Mouse (Mus musculus) left cerebral cortex, adult 11 months (tissue): ENCODE data around the gene St3gal2.
A peak's percentile ranks its signal among the peaks of the same experiment; 100 is the strongest.
"Not testable (repeated sequence)": the region's sequence is repeated elsewhere in the genome, so short reads cannot be mapped to it uniquely, and the experiment has no call there.

ENCODE experiments used
- DNase-seq: peaks from one replicate; pipeline ENCODE4 v3.0.0; 2022; ENCODE audit warnings: low spot score

The St3gal2 gene

DNA sequence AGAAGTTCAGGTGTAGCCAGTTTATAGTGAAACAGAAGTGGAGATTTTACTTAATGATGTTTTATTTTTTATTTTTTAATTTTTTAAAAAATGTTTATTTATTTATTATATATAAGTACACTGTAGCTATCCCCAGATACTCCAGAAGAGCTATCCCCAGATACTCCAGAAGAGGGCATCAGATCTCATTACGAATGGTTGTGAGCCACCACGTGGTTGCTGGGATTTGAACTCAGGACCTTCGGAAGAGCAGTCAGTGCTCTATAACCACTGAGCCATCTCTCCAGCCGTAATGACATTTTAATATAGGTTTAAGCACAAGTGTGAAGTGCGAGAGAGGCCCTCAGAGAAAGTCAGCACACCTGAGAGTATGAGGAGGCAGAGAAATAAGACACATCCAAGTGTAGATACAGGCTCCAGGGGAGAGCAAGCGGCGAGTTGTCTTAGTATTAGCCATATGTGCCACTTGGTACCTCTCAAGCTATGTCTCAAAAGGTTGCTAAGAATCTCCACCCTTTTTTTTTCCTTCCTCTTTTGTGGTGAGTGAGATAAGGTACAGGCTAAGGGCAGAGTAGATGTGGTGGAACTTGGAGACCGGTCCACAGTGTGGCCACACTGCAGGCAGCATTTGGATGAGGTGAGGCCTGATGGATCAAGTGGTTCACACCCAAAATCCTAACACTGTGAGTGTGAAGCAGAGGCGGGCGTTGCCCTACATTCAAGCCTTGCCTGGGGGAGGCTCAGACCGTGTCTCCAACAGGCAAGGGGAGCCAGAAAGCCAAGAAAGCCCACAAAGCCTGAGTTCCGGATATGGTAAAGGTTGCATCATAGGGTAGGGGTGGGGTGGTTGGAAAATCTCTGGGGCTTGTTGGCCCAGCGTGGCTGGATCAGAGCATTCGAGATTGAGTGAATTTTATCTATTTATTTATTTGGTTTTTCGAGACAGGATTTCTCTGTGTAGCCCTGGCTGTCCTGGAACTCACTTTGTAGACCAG is 7.8 kb upstream of the St3gal2 start:
- no peak for DNase-seq

DNA sequence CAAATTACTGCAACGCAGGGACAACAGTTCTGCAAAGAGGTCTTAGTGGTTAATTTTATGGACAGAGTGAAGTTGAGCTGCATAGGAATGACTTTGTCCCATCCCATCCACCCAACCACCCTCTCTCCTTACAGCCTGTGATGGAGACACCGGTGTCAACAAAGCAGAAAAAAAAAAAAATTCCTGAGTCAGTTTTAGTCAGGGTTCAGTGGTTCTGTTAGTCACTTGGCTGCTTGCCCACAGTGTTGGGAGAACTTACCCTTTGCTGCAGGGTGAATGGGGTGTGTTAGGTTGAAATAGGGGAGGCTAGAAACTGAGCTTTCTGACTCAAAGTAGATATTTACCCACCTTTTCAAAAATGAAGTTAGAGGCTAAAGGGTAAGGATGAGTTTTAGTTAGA is 2.3 kb upstream of the St3gal2 start:
- DNase-seq: no peak

DNA sequence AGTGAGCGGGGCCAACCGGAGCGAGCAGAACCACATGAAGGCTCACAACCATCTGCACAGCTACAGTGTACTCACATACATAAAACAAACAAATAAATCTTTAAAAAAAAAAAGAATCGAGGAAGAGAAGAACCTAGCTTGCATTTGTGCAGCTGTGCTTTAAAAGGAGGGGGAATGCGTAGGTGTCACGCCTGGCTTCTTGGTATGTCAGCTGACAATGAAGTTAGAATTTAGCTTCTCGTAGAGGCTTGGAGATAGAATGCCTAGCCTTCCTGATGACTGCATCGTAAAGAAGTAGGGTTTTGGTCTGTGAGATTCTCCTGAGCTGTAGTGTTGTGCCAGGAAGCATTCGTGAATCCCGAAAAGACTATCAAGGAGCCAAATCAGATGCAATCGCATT is 1.7 kb upstream of the St3gal2 start:
- no peak for DNase-seq

DNA sequence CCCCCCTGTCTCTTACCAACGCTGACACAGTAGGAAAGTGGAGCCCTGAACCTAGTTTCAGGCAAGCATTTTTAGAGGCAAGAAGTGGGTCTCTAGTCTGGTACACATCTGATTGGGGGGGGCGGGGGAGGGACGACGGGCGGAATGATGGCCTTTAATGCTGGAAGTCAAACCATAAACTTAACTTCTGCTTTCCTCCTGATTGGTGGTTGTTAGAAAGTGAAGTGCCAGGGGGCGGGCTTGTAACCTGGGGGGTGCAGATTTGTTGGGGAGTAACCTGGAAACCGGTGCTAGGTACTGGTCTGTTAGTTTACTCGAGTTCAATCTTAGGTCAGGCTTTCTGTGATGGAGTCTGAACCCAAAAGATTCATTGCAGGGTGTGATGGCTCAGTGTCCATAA is 1.3 kb upstream of the St3gal2 start:
- no peak for DNase-seq

DNA sequence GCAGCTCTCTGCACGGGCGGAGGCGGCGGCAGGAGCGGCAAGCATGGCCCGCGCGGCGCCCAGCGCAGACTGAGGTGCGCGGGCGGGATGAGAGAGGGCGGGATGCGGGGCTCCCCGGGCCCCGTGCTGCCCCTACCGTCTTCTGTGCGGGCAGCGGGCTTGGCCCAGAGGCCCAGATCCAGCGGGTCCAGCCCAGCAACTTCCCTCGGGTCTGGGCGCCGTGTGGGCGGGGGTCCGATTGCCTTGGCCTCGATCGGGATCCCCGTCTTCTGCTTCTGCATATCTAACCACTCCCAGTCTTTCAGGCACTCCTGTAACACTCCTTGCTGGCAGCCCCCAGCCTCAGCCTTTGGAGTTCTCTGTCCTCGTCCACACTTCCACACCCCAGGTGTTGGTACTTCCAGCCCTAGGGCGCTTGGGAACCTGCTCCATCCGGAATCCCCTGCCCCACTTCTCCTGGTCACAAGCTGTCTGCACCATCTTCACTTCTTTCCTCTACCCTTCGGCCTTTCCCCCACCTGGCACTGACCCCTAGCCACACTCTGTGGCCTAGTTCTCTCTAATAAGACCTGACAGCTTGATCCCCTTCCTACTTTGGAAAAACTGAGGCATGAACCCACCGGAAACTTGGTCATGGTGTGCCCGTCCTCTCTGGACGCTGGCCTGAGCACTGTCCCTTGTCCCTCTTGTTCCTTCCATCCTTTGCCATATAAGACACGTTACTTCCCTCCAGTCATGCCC is 480 bp downstream of the St3gal2 start:
- DNase-seq: no peak

DNA sequence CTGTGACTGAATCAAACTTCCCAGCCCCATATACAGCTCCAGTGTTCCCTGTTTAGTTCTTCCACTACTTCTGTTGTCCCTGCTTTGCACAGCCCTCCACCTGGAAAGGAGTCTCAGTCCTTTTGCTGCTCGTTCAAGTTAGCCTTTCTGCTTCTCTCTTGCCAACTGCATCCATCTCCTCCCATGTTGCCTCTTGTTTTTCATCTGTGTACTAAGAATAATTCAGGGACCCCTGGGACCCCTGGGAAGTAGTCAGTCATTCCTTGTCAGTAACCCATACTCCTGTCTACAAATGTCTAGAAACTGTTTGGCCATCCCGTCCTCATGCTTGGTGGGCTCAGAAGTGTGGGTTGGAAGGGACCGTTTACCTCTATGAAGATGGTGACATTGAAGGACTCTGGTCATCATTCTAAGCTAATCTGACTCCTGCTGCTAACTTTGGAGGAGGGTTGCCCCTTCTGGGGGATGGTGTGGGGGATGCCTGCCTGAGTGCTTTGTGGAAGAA is 1.1 kb downstream of the St3gal2 start:
- DNase-seq: no peak

DNA sequence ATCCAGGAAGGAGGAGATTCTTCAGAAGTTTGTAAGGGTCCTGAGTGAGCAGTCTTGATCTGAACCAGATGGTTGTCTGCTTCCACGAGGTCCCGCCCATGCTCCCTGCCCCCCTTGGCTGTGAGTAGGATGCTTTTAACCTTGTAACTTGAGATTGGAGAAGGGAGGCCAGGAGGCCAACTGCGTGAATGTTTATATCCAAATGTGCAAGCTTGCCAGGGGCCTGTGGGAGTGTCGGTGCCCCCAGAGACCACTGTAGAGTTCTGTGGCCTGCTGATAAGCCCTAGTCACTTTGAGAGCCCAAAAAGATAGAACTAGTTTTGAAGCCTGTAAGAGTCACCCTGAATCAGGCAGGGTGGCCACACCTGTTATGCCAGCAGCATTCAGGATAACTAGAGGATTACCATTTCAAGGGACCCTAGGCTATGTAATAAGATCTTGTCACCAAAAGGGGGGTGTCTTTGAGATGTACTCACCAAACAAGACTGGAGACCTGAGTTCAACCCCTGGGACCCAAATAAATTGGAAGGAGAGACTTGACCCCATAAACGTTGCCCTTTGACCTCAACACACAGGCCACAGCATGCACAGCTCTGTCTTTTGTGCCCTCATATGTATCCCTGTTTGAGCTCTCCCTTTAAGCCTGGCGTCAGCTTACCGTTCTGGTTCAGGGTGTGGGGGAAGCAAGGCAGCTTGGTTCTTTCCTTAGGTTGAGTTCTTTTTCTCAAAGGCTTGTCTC is 1.9 kb downstream of the St3gal2 start:
- no peak for DNase-seq

DNA sequence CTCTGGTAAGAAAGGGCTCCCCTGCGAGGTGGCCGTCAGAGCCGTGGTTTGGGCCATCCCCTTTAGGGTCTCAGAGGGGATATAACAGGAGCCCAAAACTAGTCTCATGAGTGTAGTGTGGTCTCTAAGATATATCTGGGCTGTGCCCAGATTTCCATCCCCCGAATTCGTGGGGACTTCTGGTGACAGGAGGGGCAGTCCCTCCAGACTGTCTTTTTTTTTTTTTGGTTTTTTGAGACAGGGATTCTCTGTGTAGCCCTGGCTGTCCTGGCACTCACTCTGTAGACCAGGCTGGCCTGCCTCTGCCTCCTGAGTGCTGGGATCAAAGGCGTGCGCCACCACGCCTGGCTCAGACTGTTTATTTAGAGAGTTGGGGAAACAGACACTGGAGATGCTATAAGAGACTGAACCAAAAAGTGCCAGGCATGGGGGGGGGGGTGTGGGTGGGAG is 6.0 kb downstream of the St3gal2 start:
- no peak for DNase-seq

DNA sequence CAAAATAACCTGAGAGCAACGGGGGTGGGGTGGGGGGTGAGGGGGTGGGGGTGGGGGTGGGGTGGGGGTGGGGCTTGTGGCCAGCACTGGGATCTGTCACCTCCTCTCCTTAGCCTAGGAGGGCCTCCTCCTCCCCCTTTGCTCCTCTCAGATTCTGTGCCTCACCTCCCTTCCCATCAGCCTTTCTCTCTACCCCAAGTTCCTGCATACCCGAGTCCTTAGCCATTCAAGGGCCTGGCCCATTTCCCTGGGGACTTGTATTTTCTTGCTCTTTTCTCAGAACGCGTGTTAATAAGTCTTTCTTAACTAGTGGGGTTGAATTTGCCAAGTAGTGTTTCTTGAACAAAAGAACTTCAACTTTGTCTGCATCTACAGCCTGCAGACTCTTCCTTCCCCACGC is 7.0 kb downstream of the St3gal2 start:
- DNase-seq: no peak

DNA sequence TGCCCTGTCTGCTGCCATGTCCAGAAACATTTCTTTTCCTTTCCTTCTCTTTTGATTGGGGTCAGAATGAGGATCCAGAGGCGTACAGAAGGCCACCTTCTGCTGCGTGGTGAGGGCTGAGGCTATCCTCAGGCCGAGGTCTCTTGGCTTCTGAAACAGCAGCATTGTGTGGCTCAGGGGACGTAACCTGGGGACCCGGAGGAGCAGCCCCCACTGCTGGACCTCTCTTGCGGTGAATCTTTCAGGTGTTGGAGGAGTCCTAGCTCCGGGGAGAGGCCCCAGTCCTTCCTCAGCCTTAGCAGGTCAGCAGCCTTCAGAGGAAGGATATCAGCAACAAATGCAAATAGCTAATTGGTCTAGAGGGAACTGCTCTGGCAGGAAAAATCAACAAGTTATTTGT is 8.7 kb downstream of the St3gal2 start:
- DNase-seq: no peak

DNA sequence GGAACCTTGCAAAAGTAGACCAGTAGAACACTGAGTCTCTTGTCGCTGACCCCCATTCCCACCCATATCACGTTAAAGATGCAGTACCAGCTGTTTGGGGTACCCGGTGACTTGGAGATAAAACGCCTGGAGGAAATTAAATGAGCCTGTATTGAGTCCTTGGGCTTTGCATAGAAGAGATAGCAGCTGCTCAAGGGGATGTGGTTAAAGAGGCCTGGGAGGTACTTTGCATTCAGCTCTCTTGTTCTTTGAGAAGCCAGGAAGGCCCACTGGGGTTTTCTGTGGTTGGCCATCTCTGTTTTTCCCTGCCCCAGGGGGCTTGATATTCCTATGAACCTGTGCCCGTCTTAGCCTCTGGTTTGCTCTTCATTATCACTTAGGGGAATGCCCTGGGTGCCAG is 9.3 kb downstream of the St3gal2 start:
- no peak for DNase-seq

DNA sequence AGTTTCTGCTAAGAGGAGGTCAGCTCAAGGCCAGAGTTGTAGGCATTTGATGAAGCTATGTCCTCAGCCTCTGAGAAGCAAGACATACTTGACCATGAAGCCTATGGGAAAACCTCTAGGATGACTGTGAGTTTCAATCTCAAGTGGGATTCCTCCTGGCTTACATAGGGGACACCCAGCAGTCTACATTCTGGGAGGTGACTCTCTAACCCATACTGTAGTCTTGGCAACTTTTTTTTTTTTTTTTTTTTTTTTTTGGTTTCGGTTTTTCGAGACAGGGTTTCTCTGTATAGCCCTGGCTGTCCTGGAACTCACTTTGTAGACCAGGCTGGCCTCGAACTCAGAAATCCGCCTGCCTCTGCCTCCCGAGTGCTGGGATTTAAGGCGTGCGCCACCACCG is 9.9 kb downstream of the St3gal2 start:
- DNase-seq: not testable (repeated sequence)

DNA sequence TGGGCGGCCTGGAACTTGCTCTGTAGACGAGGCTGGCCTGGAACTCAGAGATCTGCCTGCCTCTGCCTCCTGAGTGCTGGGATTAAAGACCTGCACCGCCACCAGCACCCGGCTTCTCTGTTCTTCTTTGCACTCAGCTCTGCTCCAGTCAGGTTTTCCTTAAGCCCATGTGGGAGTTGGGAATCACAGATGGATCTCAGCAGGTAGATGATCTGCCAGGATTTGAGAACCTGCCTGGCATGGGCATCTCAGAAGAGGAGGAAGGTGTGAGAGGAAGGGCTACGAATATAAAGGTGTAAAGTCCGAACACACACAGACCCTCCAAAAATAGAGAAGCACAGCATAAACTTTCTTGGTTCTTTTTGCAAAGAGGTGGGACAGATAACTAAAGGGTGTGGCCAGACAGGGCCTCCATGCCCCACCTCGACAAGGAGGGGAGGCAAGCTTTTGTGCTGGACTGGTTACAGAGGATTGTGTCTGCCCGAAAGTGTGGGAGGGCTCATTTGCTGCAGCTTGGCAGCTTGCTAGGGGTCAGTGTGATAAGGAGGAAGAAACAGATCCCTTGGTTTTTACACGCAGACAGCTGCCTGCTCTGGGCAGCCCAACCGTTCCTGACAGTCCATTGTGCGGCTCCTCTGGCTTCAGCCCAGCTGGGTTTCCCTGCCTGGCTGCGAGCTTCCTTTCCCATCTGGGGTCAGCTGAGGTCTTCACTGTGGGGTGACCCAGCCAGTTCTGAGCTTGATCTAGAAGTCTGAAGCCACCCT is 11.6 kb downstream of the St3gal2 start:
- DNase-seq: no peak

DNA sequence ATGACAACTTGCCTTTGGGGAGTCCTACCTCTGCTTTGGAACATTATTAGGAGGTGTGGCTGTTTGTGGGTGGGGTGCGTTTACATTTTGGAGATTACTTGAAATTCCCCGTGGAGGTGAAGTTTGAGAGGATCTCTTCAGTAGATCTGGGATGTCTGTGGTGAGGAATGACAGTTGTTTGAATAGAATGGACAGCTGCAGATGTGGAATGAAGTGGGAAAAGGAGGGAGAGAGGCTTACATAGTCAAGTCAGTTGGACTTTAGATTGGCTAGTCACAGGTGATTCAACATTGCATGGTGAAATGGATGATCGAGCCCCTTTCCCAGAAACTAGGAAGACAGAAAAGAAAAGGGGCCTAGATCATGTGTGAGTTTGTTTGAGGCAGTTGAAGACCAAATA is 12.7 kb downstream of the St3gal2 start:
- DNase-seq: no peak

DNA sequence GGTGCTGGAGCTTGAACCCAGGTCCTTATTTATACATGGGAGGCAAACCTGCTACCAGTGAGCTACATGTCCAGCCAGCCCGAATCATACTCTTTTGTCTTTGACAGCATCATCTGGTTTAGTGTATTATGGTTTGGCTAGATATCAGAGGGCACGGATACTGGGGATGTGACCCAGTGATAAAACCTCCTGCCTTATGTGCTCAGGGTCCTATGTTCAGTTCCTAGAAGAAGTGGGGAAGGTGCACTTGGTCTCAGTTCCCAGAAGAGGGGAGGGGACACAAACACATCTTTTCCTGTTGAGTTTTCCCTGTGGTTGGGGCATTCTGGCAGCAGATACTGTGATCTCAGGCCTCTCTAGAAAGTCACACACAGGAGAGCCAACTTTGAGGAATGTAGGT is 13.6 kb downstream of the St3gal2 start:
- no peak for DNase-seq

DNA sequence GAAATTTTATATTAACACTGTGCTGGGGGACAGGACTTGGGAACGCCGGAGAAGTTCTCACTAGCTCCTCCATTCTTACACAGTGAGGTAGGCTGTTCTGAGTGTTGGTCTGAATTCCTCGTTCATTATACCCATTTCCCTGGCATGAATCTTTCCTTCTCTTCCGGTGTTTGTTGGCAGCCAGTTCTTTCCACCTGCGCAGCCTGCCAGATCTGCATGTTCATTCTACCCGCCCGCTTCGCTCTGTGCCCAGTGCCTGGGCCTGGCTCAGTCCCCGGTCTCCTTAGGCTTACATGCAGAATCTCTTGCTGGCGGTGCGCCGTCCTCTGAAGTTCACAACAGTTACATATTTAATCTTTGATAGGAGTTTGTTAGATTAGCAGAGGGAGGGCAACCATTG is 16.5 kb downstream of the St3gal2 start:
- DNase-seq: no peak

DNA sequence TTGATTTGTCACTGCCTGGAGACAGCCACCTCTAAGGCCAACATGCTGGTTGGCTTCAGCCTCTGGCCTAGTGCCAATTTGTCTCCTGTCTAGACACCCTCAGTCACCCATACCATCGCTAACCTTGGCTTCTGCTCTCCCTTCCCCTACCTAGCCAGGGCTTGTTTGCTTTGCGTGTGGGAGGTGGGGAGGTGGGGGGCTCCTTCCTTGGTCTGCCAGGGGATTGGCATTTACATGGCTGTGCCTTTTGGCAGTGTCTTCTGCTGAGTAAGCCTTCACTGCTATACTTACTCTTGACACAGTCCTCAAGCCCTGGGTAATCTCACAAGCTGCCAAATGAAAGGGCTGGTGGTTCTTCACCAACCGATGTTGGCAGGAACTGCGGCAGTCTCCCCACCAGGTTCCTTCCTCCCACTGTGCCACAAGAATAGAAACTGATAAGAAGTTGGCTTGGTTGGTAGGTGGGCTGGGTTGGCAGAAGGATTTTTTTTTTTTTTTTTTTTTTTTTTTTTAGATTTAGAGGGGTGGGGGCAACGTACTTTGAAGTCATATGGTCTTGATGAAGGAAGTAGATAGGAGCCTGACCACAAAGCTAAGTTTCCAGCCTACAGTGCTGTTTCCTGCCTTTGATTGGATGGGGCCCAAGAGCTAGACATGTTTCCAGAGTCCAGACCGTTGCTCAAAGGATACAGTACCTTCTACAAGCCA is 19.3 kb downstream of the St3gal2 start:
- peak; percentile 71 for DNase-seq

DNA sequence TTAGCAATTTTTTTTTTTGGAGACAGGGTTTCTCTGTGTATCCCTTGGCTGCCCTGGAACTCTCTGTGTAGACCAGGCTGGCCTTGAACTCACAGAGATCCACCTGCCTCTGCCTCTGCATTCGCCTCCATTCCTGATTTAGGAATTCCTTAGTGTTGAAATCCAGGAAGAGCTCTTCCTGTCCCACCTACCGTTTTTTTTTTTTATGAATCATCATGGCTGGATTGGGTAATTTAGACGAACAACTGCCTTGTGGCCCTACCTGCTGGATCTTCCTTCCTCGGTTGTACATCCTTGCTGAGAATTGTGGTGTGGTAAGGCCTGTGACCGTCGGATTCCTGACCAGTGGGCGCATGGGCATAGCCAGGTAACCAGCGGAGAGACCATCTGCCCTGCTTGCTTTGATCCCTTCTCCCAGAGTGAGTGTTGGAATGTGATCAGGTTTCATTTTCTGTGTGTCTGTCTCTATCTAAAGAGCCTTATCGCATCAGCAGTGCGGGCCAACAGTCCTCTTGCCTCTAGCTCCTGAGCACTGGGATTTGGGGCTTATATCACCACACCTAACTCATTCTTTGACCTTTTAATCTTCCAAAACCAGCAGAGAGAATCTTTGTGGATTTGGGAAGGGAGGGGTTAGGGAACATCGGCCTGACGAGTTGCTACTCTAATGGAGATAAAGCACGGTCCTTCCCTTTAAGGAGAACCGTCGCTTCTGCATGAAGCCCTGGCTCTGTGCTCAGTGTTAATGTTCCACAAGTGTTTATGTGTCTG is 21.1 kb downstream of the St3gal2 start:
- no peak for DNase-seq

DNA sequence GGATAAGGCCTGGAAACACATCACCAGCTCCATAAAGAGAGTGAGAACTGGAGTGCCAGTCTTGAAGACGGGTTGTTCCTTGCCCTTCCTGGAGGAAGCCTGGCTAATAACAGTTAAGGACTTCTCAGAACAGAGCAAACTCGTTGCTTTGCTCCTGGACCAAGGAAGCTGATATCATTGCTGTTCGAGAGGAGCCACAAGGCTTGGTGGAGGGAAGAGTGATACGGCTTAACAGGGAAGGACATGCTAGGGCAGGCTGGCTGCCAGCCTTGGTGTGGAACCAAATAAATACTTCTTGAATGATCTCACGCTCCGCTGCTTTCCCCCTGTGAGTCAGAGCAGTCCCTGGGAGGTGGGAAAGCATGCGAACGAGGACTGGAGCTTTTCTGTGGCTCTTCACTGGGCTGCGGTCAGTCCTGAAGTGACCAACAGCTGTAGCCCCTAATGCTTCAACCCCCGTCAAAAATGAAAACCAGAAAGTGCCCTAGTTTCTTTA is 21.8 kb downstream of the St3gal2 start:
- DNase-seq: no peak
